Mouse (Mus musculus) heart, postnatal 0 days (tissue): Measurements from ENCODE around the gene Ky.

ENCODE experiments used
- CTCF ChIP-seq: IDR thresholded peaks from 2 replicates; pipeline ENCODE4 v1.5.1; 2016; ENCODE audit warnings: antibody characterized with exemption, control low read depth, low read depth
- EP300 ChIP-seq: IDR thresholded peaks from 2 replicates; pipeline ENCODE4 v1.6.1; 2016; ENCODE audit warnings: antibody characterized with exemption, low read depth

- TF ChIP-seq CTCF (no peak), EP300 (no peak)
These were observed 6.8 kb upstream of the Ky start for GRCm38 (mm10) chr9:102498701-102499100.
